Mouse (Mus musculus) kidney, embryonic 14.5 days (tissue): ENCODE results near the gene Casp7. TPM values are rescaled to one million over a fixed set of nuclear protein-coding genes. Genes with fewer than 3 reads are reported as not detected.
A peak's percentile ranks its signal among the peaks of the same experiment; 100 is the strongest.

ENCODE experiments used
- ATAC-seq: fragments of 200-750 bp; cut with Nextera tagmentation; 2 replicates; pipeline ENCODE4 v1.8.0; 2017; ENCODE audit warnings: moderate number of reproducible peaks, mild to moderate bottlenecking, moderate TSS enrichment, moderate library complexity; ENCODE audit not compliant: low FRiP score, low TSS enrichment
- H3K27ac ChIP-seq: fragments of 300-500 bp; sonication (generic); 2 replicates; pipeline ENCODE4 v1.5.1; 2014; ENCODE audit warnings: low read depth, mild to moderate bottlenecking, low read length, moderate library complexity, mixed read lengths
- H3K27me3 ChIP-seq: fragments of 300-500 bp; sonication (generic); 2 replicates; pipeline ENCODE4 v1.6.1; 2014; ENCODE audit warnings: mild to moderate bottlenecking, low read length; ENCODE audit not compliant: control insufficient read depth, insufficient read depth
- H3K36me3 ChIP-seq: fragments of 300-500 bp; sonication (generic); 2 replicates; pipeline ENCODE4 v1.6.1; 2014; ENCODE audit warnings: low read length, mixed read lengths; ENCODE audit not compliant: control insufficient read depth, insufficient read depth
- H3K4me1 ChIP-seq: fragments of 300-500 bp; sonication (generic); 2 replicates; pipeline ENCODE4 v1.6.1; 2014; ENCODE audit warnings: low read length, mixed read lengths; ENCODE audit not compliant: control insufficient read depth, insufficient read depth
- H3K4me2 ChIP-seq: fragments of 300-500 bp; sonication (generic); replicated peaks from 2 replicates; pipeline ENCODE4 v1.6.1; 2014; ENCODE audit warnings: low read depth, mild to moderate bottlenecking, low read length
- H3K4me3 ChIP-seq: fragments of 300-500 bp; sonication (generic); 2 replicates; pipeline ENCODE4 v1.5.1; 2014; ENCODE audit warnings: mild to moderate bottlenecking, low read length
- H3K9ac ChIP-seq: fragments of 300-500 bp; sonication (generic); 2 replicates; pipeline ENCODE4 v1.6.1; 2014; ENCODE audit warnings: low read depth, mild to moderate bottlenecking, low read length, moderate library complexity
- H3K9me3 ChIP-seq: fragments of 300-500 bp; sonication (generic); 2 replicates; pipeline ENCODE4 v1.6.1; 2016; ENCODE audit warnings: low read length; ENCODE audit not compliant: control insufficient read depth
- WGBS: fragments of 180-500 bp; shearing (Covaris S2); extraction: QIAGEN DNeasy Blood & Tissue Kit; methylation state at CpG from one replicate; pipeline ENCODE4 v1.1.7; 2014; 5-methylcytosine and 5-hydroxymethylcytosine counted together
- polyA plus RNA-seq: library from polyadenylated mRNA; unstranded; fragments of >200 nt; fragmentation: Nextera tagmentation; extraction: Ambion mirVana; gene quantifications from 2 replicates; pipeline ENCODE4 v1.2.1, GENCODE M21; 2014

Casp7 gene
- polyA plus RNA-seq, 1 experiment from 2014 or later: 28.3 TPM

DNA sequence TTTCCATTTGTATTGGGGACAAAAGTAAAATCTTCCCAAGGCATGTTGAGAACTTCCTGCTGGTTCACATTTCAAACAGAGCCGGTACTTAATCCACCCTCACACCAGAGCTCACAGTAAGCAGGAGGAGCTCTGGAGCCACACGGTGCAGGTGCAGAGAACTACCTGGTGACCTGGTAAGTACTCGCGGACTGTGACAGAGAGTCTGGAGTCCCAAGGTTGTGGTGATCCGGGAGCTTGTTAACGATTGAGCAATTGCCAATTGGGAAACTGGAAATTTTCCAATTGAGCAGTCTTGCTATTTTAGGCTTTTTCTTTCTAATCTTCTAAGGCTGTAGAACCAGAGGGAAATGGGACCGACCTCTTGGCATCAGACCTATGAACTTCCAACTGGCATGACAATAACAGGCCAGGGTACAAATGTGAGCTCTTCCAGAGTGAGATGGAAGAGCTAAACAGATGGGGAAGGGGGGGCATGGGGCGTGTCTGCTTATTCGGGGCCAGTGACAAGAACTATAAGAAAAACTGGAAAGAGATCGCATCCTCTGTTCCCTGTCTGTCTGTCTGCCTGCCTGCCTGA lies 64.7 kb downstream of the Casp7 start, which contains the start of gene Plekhs1:
Plekhs1 (plus strand) TSS at position 119 of the 580 bp plus-strand sequence.
- H3K36me3 ChIP-seq: no peaks in the 10 kb centered on the region
- no peak within 1 kb of the TSS for H3K4me3 ChIP-seq
- no peak for ATAC-seq
- H3K4me2 ChIP-seq: no peak within 1 kb of the TSS
- no peaks in the 10 kb centered on the region for H3K9me3 ChIP-seq
- 67% methylated on average over 10 of the region's 10 CpGs for WGBS
- H3K27ac ChIP-seq: 0 out of 2 replicates have a peak within 1 kb of the TSS, but pooled peaks have one; percentile 8
- no peak within 1 kb of the TSS for H3K9ac ChIP-seq
- H3K27me3 ChIP-seq: no peaks in the 10 kb centered on the region
- no peaks in the 10 kb centered on the region for H3K4me1 ChIP-seq

DNA sequence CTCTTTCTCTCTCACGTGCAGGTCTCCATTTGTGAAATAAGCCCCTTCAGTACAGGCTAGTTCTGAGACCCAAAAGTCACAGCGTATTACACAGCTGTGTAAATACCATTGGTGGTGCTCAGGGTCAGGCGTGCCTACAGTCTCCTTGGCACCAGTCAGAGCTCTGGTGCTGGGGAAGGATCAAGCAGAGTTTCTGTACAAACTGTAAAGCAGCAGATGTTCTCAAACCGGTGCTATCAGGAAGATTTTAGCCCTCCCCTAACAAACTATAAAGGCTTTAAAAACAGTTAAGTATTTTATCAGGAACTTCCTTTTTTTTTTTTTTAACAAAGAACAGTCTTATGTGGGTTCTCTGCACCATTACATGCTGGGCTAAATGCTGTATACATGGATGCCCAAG lies 65.9 kb downstream of the Casp7 start:
- H3K4me1 ChIP-seq: no peaks in the 10 kb centered on the region
- no peaks in the 10 kb centered on the region for H3K9me3 ChIP-seq
- H3K4me2 ChIP-seq: no peak overlapping the region
- 70% methylated on average over 4 of the region's 4 CpGs for WGBS
- no peaks in the 10 kb centered on the region for H3K27me3 ChIP-seq
- no peaks in the 10 kb centered on the region for H3K36me3 ChIP-seq
- no peak overlapping the region for H3K4me3 ChIP-seq
- H3K27ac ChIP-seq: no peak overlapping the region
- ATAC-seq: no peak
- no peak overlapping the region for H3K9ac ChIP-seq

DNA sequence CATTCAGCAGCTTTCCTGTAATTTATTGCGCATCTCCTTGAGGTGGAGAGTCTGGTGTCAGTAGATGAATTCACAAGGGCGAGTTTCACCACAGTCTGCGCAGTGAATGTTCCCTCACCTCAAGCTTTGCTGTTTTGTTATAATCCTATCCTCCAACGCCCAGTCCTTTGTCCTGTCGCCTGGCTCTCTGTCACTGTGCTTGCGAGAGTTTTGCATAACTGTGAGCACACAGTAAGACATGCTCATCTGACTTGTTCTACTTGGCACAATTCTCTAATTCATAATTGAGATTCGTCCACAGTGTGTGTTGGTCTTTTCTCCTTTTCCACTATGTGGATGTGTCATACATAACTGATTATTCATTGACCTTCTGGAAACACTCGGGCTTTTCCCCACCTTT lies 69.6 kb downstream of the Casp7 start:
- H3K27me3 ChIP-seq: no peaks in the 10 kb centered on the region
- no peak for ATAC-seq
- H3K4me2 ChIP-seq: no peak overlapping the region
- no peaks in the 10 kb centered on the region for H3K4me1 ChIP-seq
- no peak overlapping the region for H3K4me3 ChIP-seq
- H3K9ac ChIP-seq: no peak overlapping the region
- 89% methylated on average over 8 of the region's 8 CpGs for WGBS
- no peaks in the 10 kb centered on the region for H3K36me3 ChIP-seq
- H3K27ac ChIP-seq: no peak overlapping the region
- no peaks in the 10 kb centered on the region for H3K9me3 ChIP-seq

DNA sequence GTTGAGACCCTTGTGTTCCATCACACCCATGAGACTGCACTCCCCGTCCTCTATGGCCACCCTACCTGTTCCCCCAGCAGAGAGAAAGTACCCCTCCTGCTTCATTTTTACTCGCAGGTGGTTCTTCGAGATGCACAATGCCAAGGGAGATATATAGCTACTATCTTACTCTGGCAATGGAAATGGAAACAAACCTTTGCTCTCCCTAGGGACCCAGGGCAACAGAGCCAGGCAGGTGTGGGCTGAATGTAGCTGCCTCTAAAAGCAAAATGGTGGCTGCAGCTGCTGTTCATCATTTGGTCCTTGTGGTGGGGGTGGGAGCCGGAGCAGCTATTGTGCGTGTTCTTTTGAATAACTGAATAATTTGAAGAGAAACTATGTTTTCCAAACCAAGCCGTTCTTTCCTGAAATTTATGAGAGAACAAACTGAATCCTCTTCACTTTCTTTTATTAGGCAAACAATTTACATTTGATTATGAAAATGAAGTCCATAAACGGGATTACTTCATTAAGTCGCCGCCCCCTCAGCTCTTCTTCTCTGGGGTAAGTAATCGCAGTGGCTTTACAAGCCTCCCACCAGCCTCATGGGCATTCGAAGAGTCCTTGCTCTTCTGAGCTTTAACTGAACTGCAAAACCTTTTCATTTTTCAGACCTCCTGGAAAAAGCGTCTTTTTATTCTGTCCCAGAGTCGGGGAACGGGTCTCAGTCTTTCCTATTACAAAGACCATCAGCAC lies 73.5 kb downstream of the Casp7 start:
- WGBS: 83% methylated on average over 14 of the region's 14 CpGs
- no peak overlapping the region for H3K27ac ChIP-seq
- no peaks in the 10 kb centered on the region for H3K27me3 ChIP-seq
- no peak overlapping the region for H3K4me2 ChIP-seq
- no peak overlapping the region for H3K4me3 ChIP-seq
- ATAC-seq: no peak
- H3K9me3 ChIP-seq: no peaks in the 10 kb centered on the region
- H3K36me3 ChIP-seq: no peaks in the 10 kb centered on the region
- no peak overlapping the region for H3K9ac ChIP-seq
- no peaks in the 10 kb centered on the region for H3K4me1 ChIP-seq

DNA sequence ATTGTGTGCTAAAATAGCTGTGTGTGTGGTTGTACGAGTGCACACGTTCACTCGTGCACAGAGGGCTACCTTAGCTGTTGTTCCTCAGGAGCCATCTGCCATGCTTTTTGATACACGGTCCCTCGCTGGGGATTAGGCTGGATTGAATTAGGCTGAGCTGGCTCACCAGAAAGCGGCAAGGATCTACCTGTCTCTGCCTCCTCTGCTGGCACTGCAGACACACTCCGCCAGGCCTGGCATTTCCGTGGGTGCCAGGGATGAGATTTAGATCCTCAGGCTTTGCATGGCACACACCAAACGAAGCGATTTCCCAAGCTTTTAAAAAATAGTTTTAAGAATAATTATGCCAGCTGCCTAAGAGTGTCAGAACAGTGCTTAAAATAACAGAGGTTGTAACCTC lies 75.0 kb downstream of the Casp7 start:
- WGBS: 84% methylated on average over 10 of the region's 10 CpGs
- no peaks in the 10 kb centered on the region for H3K4me1 ChIP-seq

DNA sequence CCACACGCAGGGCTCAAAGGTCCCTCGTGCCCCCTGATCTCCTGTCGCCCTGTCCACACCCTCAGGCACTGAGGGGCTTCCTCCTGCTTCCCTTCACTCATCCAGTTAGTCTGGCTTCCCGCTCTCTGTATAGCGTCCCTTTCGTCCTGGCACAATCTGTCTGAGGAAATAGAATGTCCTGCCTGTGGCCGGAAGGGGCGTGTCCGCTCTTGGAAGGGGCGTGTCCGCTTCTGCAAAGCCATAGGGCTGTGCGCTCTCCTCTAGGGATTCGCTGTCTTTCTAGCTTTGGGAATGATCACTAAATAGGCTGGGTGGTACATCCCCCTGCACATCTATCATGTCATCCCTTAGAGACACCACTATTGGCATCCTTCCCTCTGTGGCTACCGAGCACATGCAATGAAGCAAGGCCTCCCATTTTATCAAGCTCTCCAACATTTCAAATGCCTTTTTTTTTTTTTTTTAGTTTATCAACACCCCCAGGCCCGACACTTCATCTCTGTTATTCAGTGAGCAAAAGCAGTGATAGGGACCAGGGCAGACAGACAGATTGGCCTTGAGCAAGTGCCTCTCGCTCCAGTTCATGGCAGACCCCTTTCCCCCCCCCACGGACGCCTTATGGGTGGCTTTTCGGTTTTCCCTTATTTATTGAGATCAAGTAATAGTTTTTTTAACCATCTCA lies 78.1 kb downstream of the Casp7 start:
- 58% methylated on average over 19 of the region's 19 CpGs for WGBS
- no peaks in the 10 kb centered on the region for H3K27me3 ChIP-seq
- no peak overlapping the region for H3K9ac ChIP-seq
- no peak overlapping the region for H3K4me3 ChIP-seq
- 0 out of 2 replicates have a peak, but pooled peaks have one; percentile 43 for ATAC-seq
- no peak overlapping the region for H3K27ac ChIP-seq
- H3K4me1 ChIP-seq: no peaks in the 10 kb centered on the region
- no peaks in the 10 kb centered on the region for H3K9me3 ChIP-seq
- H3K36me3 ChIP-seq: no peaks in the 10 kb centered on the region
- no peak overlapping the region for H3K4me2 ChIP-seq

More for the DNA sequence above, 75.0 kb downstream of the Casp7 start:
- no peaks in the 10 kb centered on the region for H3K27me3 ChIP-seq
- H3K9me3 ChIP-seq: no peaks in the 10 kb centered on the region
- H3K4me2 ChIP-seq: no peak overlapping the region
- H3K9ac ChIP-seq: no peak overlapping the region
- H3K4me3 ChIP-seq: no peak overlapping the region
- H3K27ac ChIP-seq: no peak overlapping the region
- no peak for ATAC-seq
- H3K36me3 ChIP-seq: no peaks in the 10 kb centered on the region

DNA sequence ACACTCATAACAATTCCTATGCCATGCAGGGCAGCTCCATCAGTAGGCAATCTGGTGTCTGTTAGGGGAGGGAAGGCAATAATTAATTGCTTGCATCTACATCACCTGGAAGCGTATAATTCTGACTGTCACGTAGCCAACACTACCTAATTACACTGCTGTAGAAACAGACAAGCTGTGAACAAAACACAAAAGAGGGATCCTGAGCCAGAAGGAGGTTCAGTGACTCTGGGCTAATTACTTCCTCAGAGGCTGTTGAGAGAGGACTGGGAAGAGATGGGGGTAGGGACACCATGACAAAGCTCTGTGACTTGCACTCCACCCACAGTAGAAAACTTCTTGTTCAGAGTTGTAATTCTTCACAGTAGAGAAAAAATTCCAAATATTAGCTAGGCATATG lies 79.6 kb downstream of the Casp7 start:
- no peaks in the 10 kb centered on the region for H3K36me3 ChIP-seq
- H3K4me1 ChIP-seq: no peaks in the 10 kb centered on the region
- H3K9ac ChIP-seq: no peak overlapping the region
- no peak overlapping the region for H3K4me2 ChIP-seq
- WGBS: 40% methylated on average over 2 of the region's 2 CpGs
- H3K27ac ChIP-seq: no peak overlapping the region
- ATAC-seq: no peak
- no peaks in the 10 kb centered on the region for H3K27me3 ChIP-seq
- no peaks in the 10 kb centered on the region for H3K9me3 ChIP-seq
- no peak overlapping the region for H3K4me3 ChIP-seq

DNA sequence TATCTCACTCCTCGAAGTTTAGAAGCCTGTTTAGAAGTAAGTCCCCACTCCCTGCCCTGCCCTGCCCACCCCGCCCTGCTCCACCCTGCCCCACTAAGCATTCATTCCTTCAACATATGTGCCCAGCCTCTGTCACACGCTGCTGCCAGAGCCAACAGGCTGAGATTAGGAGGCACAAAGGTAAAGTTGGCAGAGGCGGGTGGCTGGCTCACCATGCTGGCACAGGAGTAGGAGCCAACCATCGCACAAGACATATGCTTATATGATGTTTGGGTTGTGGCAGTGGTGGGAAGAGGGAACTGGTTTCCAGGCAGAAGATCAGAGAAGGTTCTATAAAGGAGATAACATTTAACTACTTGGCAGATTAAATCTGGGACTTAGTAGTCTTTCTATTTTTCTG lies 80.3 kb downstream of the Casp7 start:
- no peak overlapping the region for H3K27ac ChIP-seq
- H3K27me3 ChIP-seq: no peaks in the 10 kb centered on the region
- no peak overlapping the region for H3K9ac ChIP-seq
- WGBS: 90% methylated on average over 5 of the region's 5 CpGs
- no peaks in the 10 kb centered on the region for H3K4me1 ChIP-seq
- no peak overlapping the region for H3K4me3 ChIP-seq
- no peaks in the 10 kb centered on the region for H3K9me3 ChIP-seq
- no peak overlapping the region for H3K4me2 ChIP-seq
- no peaks in the 10 kb centered on the region for H3K36me3 ChIP-seq
- ATAC-seq: no peak

DNA sequence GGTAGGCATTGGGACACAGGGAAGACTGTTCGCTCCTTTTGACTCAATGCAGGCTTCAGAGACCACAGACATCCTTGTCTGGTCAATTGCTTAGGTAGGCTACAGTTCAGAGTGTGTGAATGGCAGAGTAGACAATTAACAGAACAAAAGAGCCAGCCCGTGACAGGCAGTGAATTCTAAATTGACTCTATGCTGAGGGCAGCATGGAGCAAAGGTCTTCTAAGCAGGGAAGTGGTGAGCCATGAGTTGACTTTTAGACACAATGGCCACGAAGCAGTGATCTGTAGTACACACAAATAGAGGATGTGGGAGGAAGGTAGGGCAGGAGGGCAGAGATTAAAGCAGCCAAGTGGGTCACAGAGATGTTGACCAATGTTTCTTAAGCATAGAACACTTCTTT lies 80.9 kb downstream of the Casp7 start:
- no peak for ATAC-seq
- Histone ChIP-seq H3K27ac (no peak overlapping the region), H3K4me1 (no peaks in the 10 kb centered on the region), H3K4me3 (no peak overlapping the region), H3K4me2 (no peak overlapping the region), H3K36me3 (no peaks in the 10 kb centered on the region), H3K9ac (no peak overlapping the region), H3K9me3 (no peaks in the 10 kb centered on the region), H3K27me3 (no peaks in the 10 kb centered on the region)
- 58% methylated on average over 3 of the region's 3 CpGs for WGBS
